8 mouse cellular contexts compared by ENCODE assay signal in the genomic region with DNA sequence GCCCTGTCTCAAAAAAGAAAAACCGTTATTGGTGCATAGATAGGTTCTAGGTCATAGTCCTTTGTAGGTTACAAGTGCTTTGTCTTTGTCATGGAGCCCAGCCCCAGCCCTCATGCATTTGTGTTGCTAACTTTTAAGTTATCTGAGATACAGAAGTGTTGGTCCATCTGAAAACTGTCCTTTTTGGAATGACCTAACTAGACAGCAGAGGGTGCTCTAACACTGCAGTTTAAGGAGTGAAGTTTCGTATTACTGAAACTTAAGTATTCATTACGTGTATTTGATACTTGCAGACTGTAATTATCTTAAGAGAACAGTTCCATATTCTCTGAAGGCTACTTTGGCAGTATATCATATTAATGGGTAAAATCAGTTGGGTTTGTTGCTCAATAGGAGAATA. TPM values are rescaled to one million over a fixed set of nuclear protein-coding genes. Genes with fewer than 3 reads are reported as not detected.
DNase-seq lines count a peak whose midpoint lies in the region; ATAC-seq and TF ChIP-seq lines count a peak whose summit lies in the region.

No protein-coding gene starts in this region.

- in situ Hi-C loops in CH12.LX (cut with MboI; ENCODE audit: low pct_ligation_motif_present, low pct_unique_long_range_greater_than_20kb, low sequenced_read_pairs) = loop anchor here (10.0 to 25.0 kb wide), 2 partner anchors 163 to 445 kb away; no protein-coding TSS in a partner anchor

- no peaks in the 10 kb centered on the region for H3K9me3 ChIP-seq in CH12.LX (replicated peaks; ENCODE audit: low read length)

- TF ChIP-seq RAD21 in CH12.LX (IDR thresholded peaks at IDR 0.05; ENCODE audit: low read depth, low read length) = peak; percentile 96

- TF ChIP-seq CTCF in CH12.LX (conservative IDR thresholded peaks at IDR 0.05 in 1 of 2, IDR thresholded peaks at IDR 0.05 in 1 of 2; ENCODE audit: low read depth in 2 of 2, low read length in 2 of 2) = peak; percentile 40 to 83; a peak in 3 of 4 replicates

- no peaks in the 10 kb centered on the region for H3K27me3 ChIP-seq in CH12.LX (replicated peaks)

- H3K79me2 ChIP-seq in CH12.LX (replicated peaks; ENCODE audit: control insufficient read depth, extremely low read depth, insufficient read depth, poor library complexity, severe bottlenecking) = no peaks in the 10 kb centered on the region; the same call in 1 of the 2 replicates

- H3K4me3 ChIP-seq in CH12.LX (replicated peaks in 1 of 3; ENCODE audit: low read depth in 2 of 3, low read length in 2 of 3, poor library complexity in 1 of 3) = no peak overlapping the region

- dilution Hi-C loops in CH12.LX (cut with MboI; ENCODE audit: extremely low pct_ligation_motif_present, extremely low pct_unique_long_range_greater_than_20kb, low sequenced_read_pairs) = no loop called here

- H3K4me2 ChIP-seq in CH12.LX (ENCODE audit: insufficient read depth, low read depth, poor library complexity, severe bottlenecking) = no peak overlapping the region

- no peak for TF ChIP-seq EP300 in CH12.LX (IDR thresholded peaks at IDR 0.05; ENCODE audit: low read length)

- peak; percentile 81 for ATAC-seq in megakaryocyte-erythroid progenitor cell, adult 5-6 weeks (replicated peaks; ENCODE audit: low FRiP score, low TSS enrichment, poor library complexity, severe bottlenecking)
- ATAC-seq in erythroblast, adult 5-6 weeks (replicated peaks; ENCODE audit: low FRiP score, poor library complexity, severe bottlenecking) = no peak; the same call in 1 of the 2 replicates

- H3K4me1 ChIP-seq in CH12.LX (ENCODE audit: control insufficient read depth in 1 of 2, insufficient read depth in 2 of 2) = peaks cover 0 to 13% of the 10 kb centered on the region in 2 experiments; a peak in 2 of 4 replicates

- H3K9ac ChIP-seq in CH12.LX (ENCODE audit: insufficient read depth, low read depth) = no peak overlapping the region

- DNase-seq in adrenal gland, postnatal 10 days = peak; percentile 44
- no peak for DNase-seq in adrenal gland, postnatal 4 days (ENCODE audit: low spot score in 2 of 2)
- DNase-seq in layer of hippocampus, adult 11-12 months (ENCODE audit: low spot score) = peak; percentile 37
- no peak for DNase-seq in layer of hippocampus, adult 8-10 months (ENCODE audit: low spot score in 2 of 2)
- peak; percentile 51 for DNase-seq in CH12.LX (ENCODE audit: extremely low read depth)
- peak; percentile 11 for DNase-seq in fibroblast of lung, adult 2 months (ENCODE audit: low read depth)

- peaks cover 12 to 58% of the 10 kb centered on the region in 2 experiments for H3K36me3 ChIP-seq in CH12.LX (replicated peaks in 1 of 2; ENCODE audit: control insufficient read depth in 1 of 2, insufficient read depth in 1 of 2, low read length in 1 of 2)

- no peak overlapping the region for H3K27ac ChIP-seq in CH12.LX (ENCODE audit: insufficient read depth, low read depth)

- no peak for TF ChIP-seq POLR2A in CH12.LX (IDR thresholded peaks at IDR 0.05; ENCODE audit: low read depth, low read length)

TF ChIP-seq in CH12.LX, 34 proteins besides CTCF, POLR2A, EP300 and RAD21:
- TF ChIP-seq E2F4 (IDR thresholded peaks at IDR 0.05; ENCODE audit: insufficient replicate concordance, low read depth, low read length) (no peak), ZC3H11A (IDR thresholded peaks at IDR 0.05; ENCODE audit: low read depth, low read length) (peak; percentile 74), MAX (IDR thresholded peaks at IDR 0.05; ENCODE audit: low read length) (no peak), IRF4 (IDR thresholded peaks at IDR 0.05; ENCODE audit: low read depth, low read length) (peak; percentile 22; the same call in 1 of the 2 replicates), JUND (conservative IDR thresholded peaks at IDR 0.05; ENCODE audit: low read depth, low read length) (0 out of 2 replicates have a peak, but pooled peaks have one; percentile 14), ETS1 (conservative IDR thresholded peaks at IDR 0.05; ENCODE audit: low read depth, low read length) (no peak), SMC3 (IDR thresholded peaks at IDR 0.05; ENCODE audit: low read depth, low read length) (peak; percentile 91)

RNA-seq across cellular contexts. Expression of a gene that starts 24.0 kb away (rescaled TPM):
- total RNA-seq in adrenal gland, postnatal 10 days (2021) = 10 to 100 TPM; 23.0 to 23.1 TPM
- 10 to 100 TPM; 25.3 to 25.5 TPM for total RNA-seq in adrenal gland, postnatal 4 days (2021)
- 10 to 100 TPM; 18.1 to 20.9 (median 19.2) TPM for total RNA-seq in layer of hippocampus, adult 8-10 months (2022)
- total RNA-seq in CH12.LX (2012; rRNA removed) (15.6 and 21.1 TPM in 2 replicates), CH12.LX (2014; rRNA removed) (47.5 and 52.9 TPM in 2 replicates)
- polyA plus RNA-seq in CH12.LX (2012; ENCODE audit: insufficient read length, low read depth) = 30.0 and 34.7 TPM in 2 replicates
- total RNA-seq in megakaryocyte-erythroid progenitor cell, adult 5-6 weeks (2014; fragmentation: Nextera tagmentation) = 23.8 and 25.9 TPM in 2 replicates
- total RNA-seq in megakaryocyte-erythroid progenitor cell, adult 5-6 weeks (2017) = 33.4 and 33.8 TPM in 2 replicates
- total RNA-seq in erythroblast, adult 5-6 weeks (2015; ENCODE audit: low replicate concordance) = 13.8 and 33.8 TPM in 2 replicates
- 7.4 and 13.5 TPM in 2 replicates for total RNA-seq in erythroblast, adult 5-6 weeks (2017; ENCODE audit: low replicate concordance)

Comparison
In these comparisons a context has a peak if more than half of its experiments do, and no peak if none do; other contexts are left out.
1. DNase-seq: peak in adrenal gland, postnatal 10 days (single experiment), layer of hippocampus, adult 11-12 months (single experiment), CH12.LX (single experiment) and fibroblast of lung, adult 2 months (single experiment); none in adrenal gland, postnatal 4 days (0 of 2) and layer of hippocampus, adult 8-10 months (0 of 2).